Mouse (Mus musculus) forebrain, postnatal 0 days (tissue): ENCODE data around the gene Zfp738. TPM values are rescaled to one million over a fixed set of nuclear protein-coding genes. Genes with fewer than 3 reads are reported as not detected.
"Not testable (repeated sequence)": the region's sequence is repeated elsewhere in the genome, so short reads cannot be mapped to it uniquely, and the experiment has no call there.

ENCODE experiments used
- ATAC-seq: fragments of 200-750 bp; cut with Nextera tagmentation; 2 replicates; pipeline ENCODE4 v1.8.0; 2017; ENCODE audit warnings: mild to moderate bottlenecking, moderate library complexity
- DNase-seq: peaks from one replicate; pipeline ENCODE4 v3.0.0-alpha.2; 2015
- H3K27ac ChIP-seq: fragments of 300-500 bp; sonication (generic); 2 replicates; pipeline ENCODE4 v1.5.1; 2014; ENCODE audit warnings: low read depth, mild to moderate bottlenecking, antibody characterized with exemption, low read length, moderate library complexity, mixed read lengths
- H3K27me3 ChIP-seq: fragments of 300-500 bp; sonication (generic); 2 replicates; pipeline ENCODE4 v1.6.1; 2014; ENCODE audit warnings: mild to moderate bottlenecking, low read length, mixed read lengths; ENCODE audit not compliant: insufficient read depth
- H3K36me3 ChIP-seq: fragments of 300-500 bp; sonication (generic); 2 replicates; pipeline ENCODE4 v1.6.1; 2014; ENCODE audit warnings: mild to moderate bottlenecking, moderate library complexity; ENCODE audit not compliant: insufficient read depth
- H3K4me1 ChIP-seq: fragments of 300-500 bp; sonication (generic); 2 replicates; pipeline ENCODE4 v1.6.1; 2014; ENCODE audit warnings: antibody characterized with exemption; ENCODE audit not compliant: insufficient read depth
- H3K4me2 ChIP-seq: fragments of 300-500 bp; sonication (generic); 2 replicates; pipeline ENCODE4 v1.6.1; 2014; ENCODE audit warnings: low read depth, mild to moderate bottlenecking, moderate library complexity
- H3K4me3 ChIP-seq: fragments of 300-500 bp; sonication (generic); 2 replicates; pipeline ENCODE4 v1.5.1; 2014; ENCODE audit warnings: low read depth, low read length, mixed read lengths
- H3K9ac ChIP-seq: fragments of 300-500 bp; sonication (generic); 2 replicates; pipeline ENCODE4 v1.6.1; 2014; ENCODE audit warnings: mild to moderate bottlenecking
- H3K9me3 ChIP-seq: fragments of 300-500 bp; sonication (generic); 2 replicates; pipeline ENCODE4 v1.6.1; 2016; ENCODE audit warnings: low read length
- CTCF ChIP-seq: sonication (generic); IDR thresholded peaks from 2 replicates; pipeline ENCODE4 v1.5.1; 2016; ENCODE audit warnings: antibody characterized with exemption, control low read depth, low read depth
- WGBS: fragments of 180-500 bp; shearing (Covaris S2); extraction: QIAGEN DNeasy Blood & Tissue Kit; methylation state at CpG from one replicate; pipeline ENCODE4 v1.1.7; 2014; 5-methylcytosine and 5-hydroxymethylcytosine counted together
- polyA plus RNA-seq: library from polyadenylated mRNA; unstranded; fragments of >200 nt; fragmentation: Nextera tagmentation; extraction: Ambion mirVana; gene quantifications from 2 replicates; pipeline ENCODE4 v1.2.1, GENCODE M21; 2015
- total RNA-seq: library from RNA; depleted of rRNA; stranded (reverse); fragments of >200 nt; gene quantifications from 2 replicates; pipeline ENCODE4 v1.2.3, GENCODE M21; 2014; rRNA removed

Gene Zfp738
- total and polyA plus RNA-seq, 2 experiments from 2014 or later, result 7.5 to 20.5 TPM

- H3K27me3 ChIP-seq, H3K36me3 ChIP-seq, H3K9me3 ChIP-seq, H3K4me1 ChIP-seq, H3K27ac ChIP-seq: not testable (repeated sequence)
- peak; percentile 90 for DNase-seq
- Histone ChIP-seq H3K4me2 (peak overlapping the region; percentile 76), H3K9ac (peak overlapping the region; percentile 67), H3K4me3 (peak overlapping the region; percentile 59)
- TF ChIP-seq CTCF, result peak; percentile 51
- ATAC-seq, result peak; percentile 100
- WGBS, result 12% methylated on average over 16 of the region's 16 CpGs
Observed at GRCm38 (mm10) chr13:67682959-67683735, 3.7 kb downstream of the Zfp738 start.

- no peak for TF ChIP-seq CTCF
- Histone ChIP-seq H3K9me3 (no peaks in the 10 kb centered on the region), H3K4me3 (no peak overlapping the region), H3K9ac (no peak overlapping the region), H3K27me3 (no peaks in the 10 kb centered on the region), H3K36me3 (peaks cover 4% of the 10 kb centered on the region; the same call in 1 of the 2 replicates), H3K4me1 (no peaks in the 10 kb centered on the region), H3K27ac (no peak overlapping the region), H3K4me2 (no peak overlapping the region)
- WGBS, result 91% methylated on average over 2 of the region's 2 CpGs
- no peak for ATAC-seq
- DNase-seq, result no peak
Observed at GRCm38 (mm10) chr13:67674902-67675301, 12.0 kb downstream of the Zfp738 start.

GRCm38 (mm10) chr13:67652496-67652895 lies 34.4 kb downstream of the Zfp738 start:
- no peak overlapping the region for H3K4me2 ChIP-seq
- H3K4me1 ChIP-seq, result no peaks in the 10 kb centered on the region
- no peak overlapping the region for H3K4me3 ChIP-seq
- no peak overlapping the region for H3K27ac ChIP-seq
- 26% methylated on average over 3 of the region's 3 CpGs for WGBS
- no peak overlapping the region for H3K9ac ChIP-seq
- DNase-seq (no peak), ATAC-seq (no peak)
- no peaks in the 10 kb centered on the region for H3K36me3 ChIP-seq
- no peaks in the 10 kb centered on the region for H3K9me3 ChIP-seq
- no peaks in the 10 kb centered on the region for H3K27me3 ChIP-seq
- no peak for TF ChIP-seq CTCF

GRCm38 (mm10) chr13:67637294-67638007 lies 49.4 kb downstream of the Zfp738 start, which contains the start of the genes Gm49345 and Zfp729a:
Gene Gm49345 (minus strand): TSS chr13:67637769.
Gene Zfp729a (minus strand): TSS chr13:67637791.
- WGBS, result under 1% methylated on average over 19 of the region's 19 CpGs
- peak; percentile 89 for DNase-seq
- 0 out of 2 replicates have a peak within 1 kb of the TSS, but pooled peaks have one; percentile 54 for H3K27ac ChIP-seq
- H3K4me3 ChIP-seq, result peak within 1 kb of the TSS; percentile 76
- no peaks in the 10 kb centered on the region for H3K27me3 ChIP-seq
- peak; percentile 64 for TF ChIP-seq CTCF
- no peaks in the 10 kb centered on the region for H3K36me3 ChIP-seq
- H3K9me3 ChIP-seq, result no peaks in the 10 kb centered on the region
- H3K4me1 ChIP-seq, result no peaks in the 10 kb centered on the region
- peak within 1 kb of the TSS; percentile 69 for H3K4me2 ChIP-seq
- H3K9ac ChIP-seq, result peak within 1 kb of the TSS; percentile 73
- peak; percentile 100 for ATAC-seq

- Histone ChIP-seq H3K27ac (no peak overlapping the region), H3K27me3 (no peaks in the 10 kb centered on the region), H3K4me3 (no peak overlapping the region), H3K36me3 (no peaks in the 10 kb centered on the region), H3K4me2 (no peak overlapping the region), H3K4me1 (0 out of 2 replicates have a peak, but pooled peaks cover 4% of the 10 kb centered on the region), H3K9me3 (no peaks in the 10 kb centered on the region), H3K9ac (no peak overlapping the region)
- DNase-seq (peak; percentile 1), ATAC-seq (no peak)
- WGBS, result 90% methylated on average over 4 of the region's 4 CpGs
- TF ChIP-seq CTCF, result no peak
Observed at GRCm38 (mm10) chr13:67610108-67610507, 76.8 kb downstream of the Zfp738 start.

- Histone ChIP-seq H3K9me3 (no peaks in the 10 kb centered on the region), H3K27ac (peak within 1 kb of the TSS; percentile 40; the same call in 1 of the 2 replicates), H3K9ac (peak within 1 kb of the TSS; percentile 65), H3K4me1 (0 out of 2 replicates have a peak, but pooled peaks cover 4% of the 10 kb centered on the region), H3K27me3 (no peaks in the 10 kb centered on the region), H3K4me3 (peak within 1 kb of the TSS; percentile 65), H3K36me3 (no peaks in the 10 kb centered on the region), H3K4me2 (peak within 1 kb of the TSS; percentile 69)
- 4% methylated on average over 20 of the region's 20 CpGs for WGBS
- ATAC-seq, result peak; percentile 97
- peak; percentile 55 for TF ChIP-seq CTCF
- DNase-seq, result peak; percentile 93
Observed at GRCm38 (mm10) chr13:67609066-67609876, 77.6 kb downstream of the Zfp738 start, which contains the start of gene Zfp729b. Gene Zfp729b (minus strand): TSS chr13:67609707.

Other genes starting within 250 kb of the Zfp738 start
- 10.0 and 12.8 TPM in 2 replicates for gene Zfp874a, start 235.4 kb downstream of the Zfp738 start, total RNA-seq
- gene Zfp874a, start 235.4 kb downstream of the Zfp738 start, polyA plus RNA-seq, result 3.6 and 4.7 TPM in 2 replicates
- 9.3 and 17.5 TPM in 2 replicates for gene Zfp874b, start 202.8 kb downstream of the Zfp738 start, total RNA-seq
- 2.3 TPM in 2 replicates for gene Zfp874b, start 202.8 kb downstream of the Zfp738 start, polyA plus RNA-seq
- 4.9 and 9.2 TPM in 2 replicates for gene Zfp58, start 186.5 kb downstream of the Zfp738 start, total RNA-seq
- gene Zfp58, start 186.5 kb downstream of the Zfp738 start, polyA plus RNA-seq, result 3.6 and 4.9 TPM in 2 replicates
- gene Gm26965, start 160.9 kb downstream of the Zfp738 start, total RNA-seq, result 0.43 TPM in 1 of 2 replicates, not detected in the other
- 0.19 TPM in 1 of 2 replicates, not detected in the other for gene Gm26965, start 160.9 kb downstream of the Zfp738 start, polyA plus RNA-seq
- 26.8 and 29.2 TPM in 2 replicates for gene Zfp87, start 160.9 kb downstream of the Zfp738 start, total RNA-seq
- 33.9 and 40.1 TPM in 2 replicates for gene Zfp87, start 160.9 kb downstream of the Zfp738 start, polyA plus RNA-seq
- gene Zfp748, start 133.2 kb downstream of the Zfp738 start, total RNA-seq, result 19.3 and 20.9 TPM in 2 replicates
- gene Zfp748, start 133.2 kb downstream of the Zfp738 start, polyA plus RNA-seq, result 6.8 and 7.1 TPM in 2 replicates
- 17.9 and 18.9 TPM in 2 replicates for gene Zfp729b, start 77.4 kb downstream of the Zfp738 start, total RNA-seq
- gene Zfp729b, start 77.4 kb downstream of the Zfp738 start, polyA plus RNA-seq, result 4.2 and 4.3 TPM in 2 replicates
- gene Gm49345, start 49.3 kb downstream of the Zfp738 start, total RNA-seq, result not detected in 2 replicates
- 1.7 and 2.2 TPM in 2 replicates for gene Gm49345, start 49.3 kb downstream of the Zfp738 start, polyA plus RNA-seq
- gene Zfp729a, start 49.3 kb downstream of the Zfp738 start, total RNA-seq, result 7.8 and 9.1 TPM in 2 replicates
- 2.6 and 3.1 TPM in 2 replicates for gene Zfp729a, start 49.3 kb downstream of the Zfp738 start, polyA plus RNA-seq
- gene Zfp65, start 42.1 kb upstream of the Zfp738 start, total RNA-seq, result 23.5 and 24.1 TPM in 2 replicates
- gene Zfp65, start 42.1 kb upstream of the Zfp738 start, polyA plus RNA-seq, result 3.0 and 5.6 TPM in 2 replicates
- 11.5 and 12.1 TPM in 2 replicates for gene Zfp85, start 68.2 kb upstream of the Zfp738 start, total RNA-seq
- gene Zfp85, start 68.2 kb upstream of the Zfp738 start, polyA plus RNA-seq, result 3.8 and 4.1 TPM in 2 replicates
- 4.8 and 7.6 TPM in 2 replicates for gene Zfp493, start 92.6 kb upstream of the Zfp738 start, total RNA-seq
- 1.1 and 1.3 TPM in 2 replicates for gene Zfp493, start 92.6 kb upstream of the Zfp738 start, polyA plus RNA-seq
- gene Zfp273, start 126.7 kb upstream of the Zfp738 start, total RNA-seq, result 14.5 and 14.7 TPM in 2 replicates
- 7.4 and 8.7 TPM in 2 replicates for gene Zfp273, start 126.7 kb upstream of the Zfp738 start, polyA plus RNA-seq
- 3.4 and 4.3 TPM in 2 replicates for gene Gm10037, start 144.0 kb upstream of the Zfp738 start, total RNA-seq
- 4.4 and 5.8 TPM in 2 replicates for gene Gm10037, start 144.0 kb upstream of the Zfp738 start, polyA plus RNA-seq
- gene BC048507, start 176.3 kb upstream of the Zfp738 start, total RNA-seq, result not detected in 2 replicates
- not detected in 2 replicates for gene BC048507, start 176.3 kb upstream of the Zfp738 start, polyA plus RNA-seq